Mouse (Mus musculus): Measurements from ENCODE around the gene Wdr63.

- TF ChIP-seq CTCF (IDR thresholded peaks at IDR 0.05; ENCODE audit: low read depth, low read length), result no peak
- no peak for TF ChIP-seq POLR2A (IDR thresholded peaks at IDR 0.05; ENCODE audit: extremely low read depth, insufficient read depth, low read length)
These were observed 56.5 kb downstream of the Wdr63 start for GRCm38 (mm10) chr3:146051277-146052007.

Data from liver, adult 2 months (tissue).